Mouse (Mus musculus) T-helper 1 cell (primary cell): ENCODE data around the gene Vac14.

Experiments
- in situ Hi-C: fragments of 300-600 bp; cut with MboI, MseI; formaldehyde crosslinking; loops from one replicate; pipeline ENCODE4 v1.15.1; 2025; ENCODE audit warnings: high pct_unique_total_duplicates

The Vac14 gene

GRCm38 (mm10) chr8:110746661-110747060 is 128.3 kb downstream of the Vac14 start:
- in situ Hi-C loops, result no loop called here

DNA sequence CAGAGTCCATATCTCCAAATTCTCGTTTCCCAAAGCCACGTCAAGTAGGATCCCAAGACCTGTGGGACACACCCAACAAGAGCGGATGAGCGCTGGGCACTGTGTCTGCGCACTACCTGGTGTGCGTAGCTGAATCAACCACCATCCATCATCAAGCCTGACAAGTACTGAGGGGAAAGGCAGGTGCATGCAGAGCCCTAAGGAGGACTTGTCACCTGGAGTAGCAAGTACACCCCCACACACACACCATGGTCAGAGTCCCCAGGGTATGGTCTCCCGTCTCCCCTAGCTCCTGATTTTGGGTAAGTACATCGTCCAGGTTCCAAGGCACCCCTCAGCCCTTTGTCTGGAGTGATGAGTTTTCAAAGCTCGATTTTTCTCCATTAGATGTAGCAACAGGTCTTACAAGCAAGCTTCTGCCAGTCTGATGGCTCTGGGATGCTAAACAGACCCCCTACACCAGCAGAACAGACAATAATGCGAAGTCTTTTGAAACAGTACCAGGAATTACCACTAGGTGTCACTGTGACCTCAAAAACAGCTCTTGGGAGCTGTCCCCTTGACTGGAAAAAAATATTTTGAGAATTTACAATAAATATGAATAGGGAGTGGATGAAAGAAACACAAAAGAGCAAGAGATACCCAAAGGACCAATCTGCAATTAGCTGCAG is 131.2 kb downstream of the Vac14 start:
- in situ Hi-C loops, result loop anchor here (10.0 kb wide), 1 partner anchor 55 kb away; the partner anchor contains the start of gene Il34

DNA sequence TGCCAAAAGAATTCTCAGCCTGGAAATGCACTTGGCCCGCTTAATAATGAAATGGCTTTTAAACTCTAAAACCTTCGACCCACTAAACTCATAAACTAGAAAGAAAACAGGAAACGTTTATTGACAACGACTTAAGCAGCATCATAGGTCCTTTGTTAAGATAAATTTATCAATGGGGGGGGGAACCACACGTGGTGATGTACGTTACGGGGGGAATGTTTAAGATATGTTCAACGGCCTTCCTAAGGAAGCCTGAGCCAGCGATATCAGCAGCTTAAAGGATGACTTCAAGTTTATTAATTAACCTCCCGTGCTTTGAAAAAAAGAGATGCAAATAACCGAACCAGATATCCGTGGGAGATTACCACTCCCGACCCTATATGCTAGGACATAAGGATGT is 131.9 kb downstream of the Vac14 start:
- in situ Hi-C loops, result loop anchor here (10.0 kb wide), 1 partner anchor 55 kb away; the partner anchor contains the start of gene Il34

GRCm38 (mm10) chr8:110751490-110751889 is 133.1 kb downstream of the Vac14 start:
- in situ Hi-C loops, result loop anchor here (10.0 kb wide), 1 partner anchor 53 kb away; the partner anchor contains the start of gene Il34

DNA sequence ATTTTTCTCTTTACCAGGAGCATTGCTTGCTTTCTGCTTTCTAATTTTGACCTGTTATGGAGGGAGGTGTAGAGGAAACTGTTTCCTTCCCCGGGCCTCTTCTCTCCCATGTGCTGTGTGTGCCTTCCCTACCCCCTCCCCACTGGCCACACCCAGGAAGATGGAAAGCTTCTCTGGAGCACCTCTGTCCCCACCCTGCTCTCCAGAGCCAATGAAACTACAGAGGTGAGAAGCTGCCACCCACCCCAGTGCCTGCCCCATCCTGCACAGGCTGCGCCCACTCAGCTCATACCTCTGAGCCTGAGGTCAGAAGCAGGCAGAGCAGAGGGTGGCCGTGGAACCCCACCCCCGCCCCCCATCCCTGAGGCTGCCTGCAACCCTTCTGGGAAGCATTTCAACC is 136.3 kb downstream of the Vac14 start:
- in situ Hi-C loops, result loop anchor here (10.0 kb wide), 1 partner anchor 50 kb away; the partner anchor contains the start of gene Il34

- in situ Hi-C loops, result loop anchor here (10.0 kb wide), 1 partner anchor 49 kb away; the partner anchor contains the start of gene Il34
Observed at GRCm38 (mm10) chr8:110755511-110756170, 137.3 kb downstream of the Vac14 start.

DNA sequence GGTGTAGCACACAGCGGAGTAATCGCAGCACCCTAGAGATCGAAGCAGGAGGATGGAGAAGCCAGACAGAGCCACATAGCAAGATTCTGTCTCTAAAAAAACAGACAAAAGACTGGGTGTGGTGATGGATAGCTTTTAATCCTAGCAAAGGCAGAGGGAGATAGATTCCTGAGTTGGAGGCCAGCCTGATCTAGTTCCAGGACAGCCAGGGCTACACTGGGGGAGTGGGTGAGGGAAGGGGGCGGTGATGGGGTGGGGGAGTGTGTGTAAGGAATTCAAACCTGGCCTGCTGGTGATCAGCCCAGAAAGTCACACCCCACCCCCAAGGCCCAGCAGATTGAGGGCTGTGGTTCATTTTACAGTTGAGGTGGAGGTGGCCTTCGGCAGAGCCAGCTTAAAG is 137.8 kb downstream of the Vac14 start:
- in situ Hi-C loops, result loop anchor here (10.0 kb wide), 1 partner anchor 49 kb away; the partner anchor contains the start of gene Il34

DNA sequence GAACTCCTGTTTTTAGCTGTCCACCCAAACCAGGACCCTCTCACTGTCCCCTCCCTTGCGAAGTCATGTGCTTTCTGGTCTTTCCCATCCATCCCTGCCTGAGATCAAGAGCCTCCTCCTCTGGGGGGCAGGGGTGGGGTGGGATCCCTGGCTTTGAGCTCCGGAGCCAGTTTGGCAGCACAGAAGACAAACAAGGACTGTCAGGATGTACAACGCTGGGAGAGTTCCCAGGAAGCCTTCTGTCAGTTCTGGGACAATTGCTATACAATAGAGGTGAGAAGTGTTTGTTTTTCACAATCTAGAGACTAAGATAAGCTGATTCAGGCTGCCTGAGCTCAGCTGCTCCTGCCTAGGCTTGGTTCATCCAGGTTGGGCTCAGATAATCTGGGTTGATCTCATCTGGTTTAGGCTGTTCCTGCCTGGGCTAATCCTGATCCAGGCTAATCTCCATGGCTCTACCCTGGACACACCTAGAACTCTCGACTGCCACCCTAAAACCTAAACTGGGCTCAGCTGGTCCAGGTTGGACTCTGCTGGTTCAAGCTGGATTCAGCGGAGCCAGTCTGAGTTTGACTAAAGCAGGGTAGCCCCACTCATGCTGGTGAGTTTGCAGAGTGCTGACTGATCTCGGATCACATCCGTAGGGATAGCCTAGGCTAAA is 142.0 kb downstream of the Vac14 start:
- in situ Hi-C loops, result no loop called here

- in situ Hi-C loops, result no loop called here
Observed at GRCm38 (mm10) chr8:110761185-110761584, 142.8 kb downstream of the Vac14 start.

- in situ Hi-C loops, result no loop called here
Observed at GRCm38 (mm10) chr8:110761988-110762387, 143.6 kb downstream of the Vac14 start.

- in situ Hi-C loops, result no loop called here
Observed at GRCm38 (mm10) chr8:110764671-110765070, 146.3 kb downstream of the Vac14 start.

DNA sequence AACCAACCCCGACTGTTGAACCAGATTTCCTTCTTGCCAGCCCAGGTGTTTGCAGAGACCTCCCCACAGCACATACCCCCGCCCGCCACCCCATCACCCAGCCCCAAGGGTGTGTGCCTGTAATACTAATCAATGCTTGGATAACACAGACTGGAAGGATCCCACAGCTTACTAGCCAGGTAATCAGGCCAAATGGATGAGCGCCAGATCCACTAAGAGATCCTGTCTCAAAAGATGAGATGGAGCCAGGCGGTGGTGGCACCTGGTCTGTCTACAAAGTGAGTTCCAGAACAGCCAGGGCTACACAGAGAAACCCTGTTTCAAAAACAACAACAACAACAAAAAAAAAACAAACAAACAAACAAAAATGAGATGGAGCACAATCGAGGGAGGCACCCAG is 148.9 kb downstream of the Vac14 start:
- in situ Hi-C loops, result no loop called here
